Mouse (Mus musculus) C2C12 (cell line): ENCODE measurements around the gene Spp2.

Source experiments
- CEBPB ChIP-seq: IDR thresholded peaks from one replicate; pipeline ENCODE4 v1.6.1; 2011; ENCODE audit warnings: low read depth, mild to moderate bottlenecking, control low read depth, moderate library complexity
- CTCF ChIP-seq: IDR thresholded peaks from one replicate; pipeline ENCODE4 v1.5.1; 2011; ENCODE audit not compliant: control insufficient read depth, insufficient read depth, insufficient read length
- FOSL1 ChIP-seq: IDR thresholded peaks from one replicate; pipeline ENCODE4 v1.8.0; 2011; ENCODE audit warnings: mild to moderate bottlenecking, low read length; ENCODE audit not compliant: poor library complexity, insufficient read depth, severe bottlenecking
- MAX ChIP-seq: IDR thresholded peaks from one replicate; pipeline ENCODE4 v1.6.1; 2011; ENCODE audit warnings: mild to moderate bottlenecking, control low read depth
- MYOD1 ChIP-seq: IDR thresholded peaks from one replicate; pipeline ENCODE4 v1.6.1; 2011; ENCODE audit warnings: low read depth; ENCODE audit not compliant: control insufficient read depth, insufficient read length
- MYOG ChIP-seq: IDR thresholded peaks from one replicate; pipeline ENCODE4 v1.6.1; 2011; ENCODE audit not compliant: control insufficient read depth, insufficient read length; ENCODE audit errors: extremely low read depth
- USF1 ChIP-seq: IDR thresholded peaks from one replicate; pipeline ENCODE4 v1.6.1; 2011; ENCODE audit warnings: low read depth, mild to moderate bottlenecking, control low read depth, moderate library complexity

- no peak for TF ChIP-seq CTCF
- TF ChIP-seq MYOG, result no peak
- no peak for TF ChIP-seq MYOD1
- no peak for TF ChIP-seq USF1
- TF ChIP-seq MAX, result no peak
- TF ChIP-seq CEBPB, result no peak
- TF ChIP-seq FOSL1, result no peak
Observed at GRCm38 (mm10) chr1:88468335-88468734, 61.6 kb downstream of the Spp2 start.
